Mouse (Mus musculus) liver, postnatal 0 days (tissue): ENCODE data around the gene Gm6309.
"Not testable (repeated sequence)": the region's sequence is repeated elsewhere in the genome, so short reads cannot be mapped to it uniquely, and the experiment has no call there.

Experiments used
- CTCF ChIP-seq: sonication (generic); IDR thresholded peaks from 2 replicates; pipeline ENCODE4 v1.5.1; 2016; ENCODE audit warnings: antibody characterized with exemption, low read depth
- EP300 ChIP-seq: IDR thresholded peaks from 2 replicates; pipeline ENCODE4 v1.6.1; 2016; ENCODE audit warnings: antibody characterized with exemption, low read depth, mild to moderate bottlenecking

- TF ChIP-seq CTCF, EP300: not testable (repeated sequence)
Observed at GRCm38 (mm10) chr5:146170621-146171020, at the start of gene Gm6309.
